22 mouse cellular contexts compared by ENCODE assay signal in genomic region chr5:32328139-32328538, GRCm38 (mm10).
DNase-seq lines count a peak whose midpoint lies in the region; ATAC-seq and TF ChIP-seq lines count a peak whose summit lies in the region.
"Had no signal": no experiment of that assay in that cellular context is flagged by ENCODE, and none has a peak within 500 bp of the region (broad histone marks: within the 10 kb centered on the region; RNA-seq: fewer than 3 reads in every experiment).

No protein-coding gene starts in this region.

- H3K4me2 ChIP-seq in heart, embryonic 15.5 days, result no peak overlapping the region
- H3K4me2 ChIP-seq: embryonic facial prominence, embryonic 12.5 days; forebrain, embryonic 15.5 days; heart, embryonic 13.5 days; hindbrain, embryonic 13.5 days had no signal

- no peaks in the 10 kb centered on the region for H3K36me3 ChIP-seq in heart, embryonic 15.5 days
- H3K36me3 ChIP-seq: embryonic facial prominence, embryonic 12.5 days; forebrain, embryonic 15.5 days; G1E; heart, embryonic 13.5 days; hindbrain, embryonic 13.5 days had no signal

- no peak for TF ChIP-seq CTCF in gastrocnemius, adult 2 months (IDR thresholded peaks at IDR 0.05)
- no peak for TF ChIP-seq CTCF in bone marrow macrophage, adult 2 months (IDR thresholded peaks at IDR 0.05; ENCODE audit: low read depth, low read length)

- H3K27ac ChIP-seq in gastrocnemius, adult 2 months, result peak overlapping the region; percentile 61
- H3K27ac ChIP-seq in heart, embryonic 15.5 days, result no peak overlapping the region
- H3K27ac ChIP-seq in bone marrow macrophage, adult 2 months (ENCODE audit: insufficient read depth, low read depth, low read length), result peak overlapping the region; percentile 87
- H3K27ac ChIP-seq: embryonic facial prominence, embryonic 12.5 days; forebrain, embryonic 15.5 days; heart, embryonic 13.5 days; hindbrain, embryonic 13.5 days; hindbrain, postnatal 0 days had no signal

- ATAC-seq in heart, embryonic 15.5 days (replicated peaks; ENCODE audit: insufficient number of reproducible peaks, insufficient read depth, low FRiP score, low read depth), result 0 out of 2 replicates have a peak, but pooled peaks have one; percentile 35
- ATAC-seq: CD4-positive, CD25-positive, alpha-beta regulatory T cell, adult 4 months; forebrain, embryonic 15.5 days; hindbrain, postnatal 0 days had no signal

- no peaks in the 10 kb centered on the region for H3K27me3 ChIP-seq in heart, embryonic 15.5 days
- H3K27me3 ChIP-seq: embryonic facial prominence, embryonic 12.5 days; forebrain, embryonic 15.5 days; heart, embryonic 13.5 days; hindbrain, embryonic 13.5 days had no signal

- peaks cover 1% of the 10 kb centered on the region for H3K4me1 ChIP-seq in heart, embryonic 15.5 days (replicated peaks)
- peaks cover 31% of the 10 kb centered on the region for H3K4me1 ChIP-seq in bone marrow macrophage, adult 2 months (ENCODE audit: control insufficient read depth, insufficient read depth, low read length)
- H3K4me1 ChIP-seq: embryonic facial prominence, embryonic 12.5 days; forebrain, embryonic 15.5 days; hindbrain, embryonic 13.5 days had no signal

- H3K4me3 ChIP-seq in gastrocnemius, adult 2 months, result no peak overlapping the region
- no peak overlapping the region for H3K4me3 ChIP-seq in heart, embryonic 15.5 days
- H3K4me3 ChIP-seq in bone marrow macrophage, adult 2 months (ENCODE audit: insufficient read depth, low read length), result no peak overlapping the region
- H3K4me3 ChIP-seq: embryonic facial prominence, embryonic 12.5 days; forebrain, embryonic 15.5 days; heart, embryonic 13.5 days; hindbrain, embryonic 13.5 days had no signal

- no peaks in the 10 kb centered on the region for H3K9me3 ChIP-seq in heart, embryonic 15.5 days (replicated peaks)
- H3K9me3 ChIP-seq: embryonic facial prominence, embryonic 12.5 days; forebrain, embryonic 15.5 days; G1E; heart, embryonic 13.5 days; hindbrain, embryonic 13.5 days had no signal

- intact Hi-C loops in gastrocnemius, adult 2 months (cut with DNase I), result loop anchor here (5.0 kb wide), 1 partner anchor 149 kb away; no protein-coding TSS in a partner anchor
- intact Hi-C loops in heart, postnatal 10 days (cut with DNase I), result no loop called here

- TF ChIP-seq POLR2A in bone marrow macrophage, adult 2 months (IDR thresholded peaks at IDR 0.05; ENCODE audit: borderline replicate concordance, low read depth, low read length), result no peak

- H3K9ac ChIP-seq in heart, embryonic 15.5 days, result no peak overlapping the region
- H3K9ac ChIP-seq: embryonic facial prominence, embryonic 12.5 days; forebrain, embryonic 15.5 days; heart, embryonic 13.5 days; hindbrain, embryonic 13.5 days had no signal

- no peak for DNase-seq in gastrocnemius, adult 2 months
- DNase-seq in gastrocnemius, postnatal 4 days (ENCODE audit: low spot score in 2 of 2), result no peak
- no peak for DNase-seq in heart, postnatal 10 days
- peak; percentile 48 for DNase-seq in kidney, adult 9 months
- DNase-seq in kidney, adult 11 months, result no peak
- no peak for DNase-seq in frontal cortex, postnatal 25 days (ENCODE audit: low spot score in 2 of 2)
- DNase-seq: adrenal gland, adult 8-10 months; B cell, adult 2 months; cerebellum, adult 11-12 months; cerebellum, adult 9-10 months; cerebellum, postnatal 25 days; gastrocnemius, postnatal 14 days; heart, postnatal 4 days had no signal

- 74% methylated on average over 7 of the region's 7 CpGs for WGBS in heart, embryonic 15.5 days
